Mouse (Mus musculus) ovary, adult 18-20 months (tissue): ENCODE data around the gene Ermn.

Source experiments
- DNase-seq: peaks from one replicate; pipeline ENCODE4 v3.0.0; 2022; ENCODE audit warnings: low spot score, mixed read lengths

Gene Ermn

DNA sequence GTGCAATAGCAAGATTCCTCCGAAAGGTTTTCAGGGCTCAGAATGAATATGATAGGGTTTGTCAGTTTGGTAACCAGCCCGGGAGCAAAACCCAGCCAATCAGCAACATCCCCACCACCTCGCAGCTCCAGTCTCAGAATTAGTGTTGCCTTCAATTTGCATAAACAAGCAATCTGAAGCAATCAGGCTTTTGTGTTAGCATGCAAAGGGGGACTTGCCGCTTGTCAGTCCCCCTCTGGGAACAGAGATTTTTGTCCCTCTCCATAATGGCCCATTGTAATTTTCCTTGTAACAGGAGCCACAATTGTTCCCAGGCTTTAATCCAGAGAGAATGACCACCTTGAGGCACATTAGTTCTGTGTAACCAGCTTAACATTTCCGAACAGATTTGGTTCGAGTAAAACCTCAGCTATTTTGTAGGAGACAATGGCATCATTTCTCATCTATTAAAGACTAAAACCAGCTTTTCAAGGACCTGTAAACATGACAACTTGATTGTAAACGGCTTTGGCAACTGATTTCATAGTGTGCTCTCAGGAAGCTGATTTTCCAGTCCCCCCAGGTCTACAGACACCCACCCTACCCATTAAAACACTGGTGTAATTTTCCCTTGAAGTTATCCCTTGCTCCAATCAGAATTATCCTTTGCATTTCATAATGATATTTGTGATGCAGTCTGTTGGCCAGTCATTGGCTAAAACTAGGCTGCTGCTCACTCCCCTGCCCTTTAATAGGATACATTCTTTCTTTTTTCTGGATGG, at the start of gene Ermn:
TSS of gene Ermn (minus strand) at position 44 of the 761 bp plus-strand sequence.
- no peak for DNase-seq

DNA sequence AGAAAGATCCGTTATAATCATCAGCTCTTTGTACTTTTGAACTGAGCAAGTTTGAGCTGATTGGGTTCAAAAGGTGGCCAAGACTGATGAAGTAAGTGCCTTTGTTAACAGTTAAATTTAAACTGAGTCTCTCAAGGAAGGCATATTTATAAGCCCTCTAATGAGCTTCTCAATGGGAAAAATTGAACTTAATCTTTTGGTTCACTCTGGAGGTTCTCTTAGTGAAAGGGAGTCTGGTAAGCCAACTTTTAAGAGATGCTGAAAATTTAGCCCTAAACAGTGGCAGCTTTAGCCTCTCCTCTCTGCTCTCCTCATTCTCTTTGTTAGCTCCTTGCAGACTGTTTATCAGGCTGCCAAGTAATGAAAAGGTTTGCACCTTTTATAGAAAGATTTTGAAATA, 42.2 kb upstream of the Ermn start:
- no peak for DNase-seq

DNA sequence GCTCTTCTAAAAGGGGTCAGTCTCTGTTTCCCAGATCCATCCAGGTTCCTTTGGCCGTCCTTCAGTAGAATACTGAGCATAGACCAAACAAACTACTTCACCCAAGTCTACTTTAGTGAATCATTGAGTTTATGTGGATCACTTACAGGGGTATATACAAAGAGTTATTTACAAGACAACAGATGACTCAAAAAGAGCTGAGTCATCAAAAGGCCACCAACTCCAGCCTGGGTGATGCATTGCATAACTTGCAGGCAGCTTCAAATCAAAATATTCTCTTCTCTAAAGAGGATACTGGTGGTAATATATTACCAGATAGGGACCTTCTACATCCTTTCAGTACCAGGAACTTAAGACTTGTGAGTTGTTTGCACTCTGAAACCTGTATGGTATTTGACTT, 33.8 kb upstream of the Ermn start:
- no peak for DNase-seq

DNA sequence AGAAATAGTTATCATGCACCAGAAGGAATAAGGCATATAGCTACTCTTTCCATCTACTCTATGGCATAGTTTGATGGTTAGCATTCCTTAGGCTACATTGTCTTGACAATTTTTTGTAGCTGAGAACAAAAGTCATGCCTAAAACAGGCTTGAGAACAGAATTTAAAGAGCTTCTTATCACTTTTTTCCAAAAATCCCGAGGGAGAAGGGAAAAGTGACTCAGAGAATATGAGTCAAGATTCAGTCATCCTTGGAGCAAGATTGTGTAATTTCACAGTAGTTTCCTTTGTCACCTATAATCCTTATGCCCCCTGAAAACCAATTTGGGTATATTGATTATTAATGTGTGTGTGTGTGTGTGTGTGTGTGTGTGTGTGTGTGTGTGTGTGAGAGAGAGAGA, 27.2 kb upstream of the Ermn start:
- no peak for DNase-seq

DNA sequence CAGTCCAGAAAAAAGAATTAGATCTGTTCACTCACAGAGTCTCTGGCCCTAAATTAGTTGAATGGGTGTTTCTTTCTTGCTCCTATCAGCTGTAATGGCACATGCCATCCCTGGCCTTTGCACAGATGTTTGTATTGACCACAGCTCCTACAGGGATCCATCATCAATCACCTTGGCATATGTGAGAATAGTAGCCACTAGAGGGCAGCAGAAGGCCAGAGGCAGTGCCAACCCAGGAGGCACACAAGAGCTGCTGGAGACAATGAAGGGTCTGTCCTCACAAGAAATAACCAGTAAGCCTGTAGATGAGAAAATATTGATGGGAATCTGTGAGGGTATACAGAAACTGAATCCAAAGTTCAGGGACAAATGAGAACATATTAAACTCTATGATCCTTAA, 2.7 kb upstream of the Ermn start:
- DNase-seq = no peak

DNA sequence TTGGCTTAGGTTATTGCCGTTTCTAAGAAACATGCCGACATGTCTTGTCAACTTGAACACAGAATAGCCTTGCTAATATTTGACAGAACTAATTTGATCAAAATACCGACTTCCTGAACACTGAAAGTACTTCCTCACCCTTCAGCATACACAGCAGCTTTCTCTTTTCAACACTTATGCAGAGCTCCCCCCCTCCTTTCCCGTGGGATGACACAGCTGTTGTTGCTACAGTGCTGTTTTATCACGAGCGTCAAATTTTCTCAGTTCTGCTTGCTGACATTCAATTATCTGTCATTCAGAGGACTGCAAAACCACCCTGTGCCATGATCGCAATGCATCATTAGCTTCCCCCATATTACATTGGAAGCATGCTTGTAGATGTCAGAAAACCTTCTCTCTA, 10.8 kb downstream of the Ermn start:
- DNase-seq = no peak

DNA sequence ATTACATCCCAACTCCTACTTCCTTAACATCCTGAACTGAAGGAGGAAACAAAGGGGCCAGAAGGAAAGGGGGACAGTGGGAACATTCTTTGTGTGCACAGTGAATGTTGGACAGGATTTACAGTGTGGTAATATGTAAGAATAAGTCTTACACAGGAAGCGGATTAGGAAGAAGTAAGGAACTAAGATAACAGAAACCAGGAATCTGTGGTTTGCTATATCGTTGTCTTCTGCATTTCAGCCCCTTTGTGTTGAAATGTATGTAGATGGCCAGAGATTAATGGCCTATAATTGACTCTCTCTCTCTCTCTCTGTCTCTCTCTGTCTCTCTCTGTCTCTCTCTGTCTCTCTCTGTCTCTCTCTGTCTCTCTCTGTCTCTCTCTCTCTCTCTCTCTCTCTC, 15.7 kb downstream of the Ermn start:
- no peak for DNase-seq

DNA sequence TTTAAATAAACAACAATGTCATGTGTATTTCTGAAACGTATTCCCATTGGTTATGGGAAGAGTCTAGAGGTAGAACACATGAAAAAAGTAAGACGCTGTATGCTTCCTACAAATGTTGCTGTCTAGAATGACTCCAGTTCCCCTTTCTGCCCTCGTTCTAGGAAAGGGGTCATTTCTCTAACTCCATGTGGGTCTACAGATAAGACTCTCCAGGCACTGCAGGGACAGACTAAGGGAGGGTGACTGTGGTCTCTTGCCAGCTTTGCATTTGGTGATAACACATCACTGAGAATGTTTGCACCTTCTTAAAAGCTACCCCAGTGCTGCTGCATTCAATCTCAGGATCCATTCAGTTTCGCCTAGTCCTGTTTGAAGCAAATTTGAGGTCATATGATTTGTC, 17.0 kb downstream of the Ermn start:
- DNase-seq = no peak

DNA sequence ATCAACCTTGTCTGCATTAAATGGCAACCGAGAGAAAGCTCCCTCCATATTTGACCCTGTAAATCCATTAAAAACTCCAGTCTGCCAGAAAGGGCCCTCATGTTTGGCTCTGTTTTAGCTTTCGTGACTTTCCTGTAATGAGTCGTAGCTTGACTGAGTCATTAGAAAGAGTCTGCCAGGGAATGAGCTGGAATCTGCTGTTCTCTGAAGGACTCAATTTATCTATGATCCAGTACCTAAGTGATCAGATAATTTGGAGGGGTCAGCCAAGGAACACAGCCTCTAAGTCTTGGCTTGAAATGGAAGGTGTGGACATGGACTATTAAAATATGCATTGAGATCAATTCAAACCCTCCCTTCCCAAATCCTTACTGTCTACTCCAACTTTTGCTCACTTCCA, 21.2 kb downstream of the Ermn start:
- DNase-seq = no peak

DNA sequence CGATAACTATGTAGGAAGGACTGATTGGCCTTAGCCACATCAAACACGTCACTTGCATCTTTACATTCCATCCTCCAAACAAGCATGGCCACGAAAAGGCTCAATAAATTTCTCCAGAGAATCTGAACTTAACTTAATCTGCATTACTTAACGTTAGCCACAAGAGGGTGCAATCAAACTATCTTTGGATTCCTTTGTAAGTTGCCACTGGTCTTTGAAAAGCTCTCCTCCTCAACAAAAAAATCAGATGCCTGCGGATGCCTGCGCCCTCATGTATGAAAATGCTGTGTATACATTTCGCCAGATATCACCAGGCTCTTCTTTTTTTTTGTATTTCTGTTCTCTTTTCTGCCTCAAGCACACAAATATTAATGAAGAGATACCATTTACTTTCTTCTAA, 23.3 kb downstream of the Ermn start:
- no peak for DNase-seq

DNA sequence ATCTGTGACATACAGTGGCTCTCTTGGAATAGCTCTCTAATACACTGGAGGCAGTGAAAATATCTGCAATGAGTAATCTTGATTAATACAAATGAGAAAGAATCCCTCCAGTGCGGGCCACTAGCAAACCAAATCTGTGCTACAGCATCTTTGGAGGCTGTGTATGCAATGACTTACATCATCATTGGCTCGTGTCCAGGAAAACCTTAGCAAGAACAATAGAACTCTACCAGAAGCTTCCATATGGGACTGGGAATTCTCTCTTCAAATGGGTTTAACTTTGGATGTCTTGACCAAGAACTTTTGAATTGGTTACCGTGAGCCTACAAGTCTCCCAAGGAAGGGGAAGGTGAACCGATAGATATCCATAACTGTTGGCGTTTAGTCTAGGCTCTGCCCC, 25.9 kb downstream of the Ermn start:
- no peak for DNase-seq

DNA sequence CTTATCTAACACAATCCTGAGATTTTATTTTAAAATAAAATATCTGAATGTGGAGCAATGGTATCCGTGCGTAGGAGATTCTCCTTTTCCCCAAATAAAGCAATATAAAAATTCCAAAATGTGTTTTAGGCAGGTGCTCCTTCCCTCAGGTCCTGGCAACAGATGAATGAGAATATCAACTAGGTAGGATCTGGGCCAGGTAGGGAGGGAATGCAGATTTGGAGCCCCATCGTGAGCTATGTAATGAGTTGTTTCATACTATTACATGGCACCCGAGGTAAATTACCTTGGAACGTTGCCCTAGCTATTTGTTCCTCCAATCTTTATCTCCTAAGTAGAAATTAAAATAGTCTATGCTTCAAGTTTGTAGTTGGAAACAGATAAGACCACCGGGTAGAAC, 29.1 kb downstream of the Ermn start:
- DNase-seq = no peak

DNA sequence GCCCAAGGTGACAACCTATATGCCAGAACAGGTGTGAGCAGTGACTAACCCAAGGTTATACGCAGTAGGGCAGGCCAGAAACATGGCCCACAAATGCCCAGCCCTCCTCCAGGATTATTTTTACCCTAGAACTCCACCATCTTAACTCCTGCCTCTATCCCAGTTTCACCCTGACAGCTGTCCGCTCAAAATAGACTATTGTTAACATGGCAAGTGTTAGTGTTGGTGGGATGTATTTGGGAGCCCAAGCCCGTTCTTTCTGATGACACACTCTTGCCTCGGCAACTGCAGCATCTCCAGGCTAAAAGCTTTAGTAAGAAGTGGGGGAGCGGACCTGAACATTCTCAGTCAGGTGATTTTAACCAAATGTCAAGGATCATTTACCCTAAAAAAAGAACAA, 45.6 kb downstream of the Ermn start:
- DNase-seq = no peak

DNA sequence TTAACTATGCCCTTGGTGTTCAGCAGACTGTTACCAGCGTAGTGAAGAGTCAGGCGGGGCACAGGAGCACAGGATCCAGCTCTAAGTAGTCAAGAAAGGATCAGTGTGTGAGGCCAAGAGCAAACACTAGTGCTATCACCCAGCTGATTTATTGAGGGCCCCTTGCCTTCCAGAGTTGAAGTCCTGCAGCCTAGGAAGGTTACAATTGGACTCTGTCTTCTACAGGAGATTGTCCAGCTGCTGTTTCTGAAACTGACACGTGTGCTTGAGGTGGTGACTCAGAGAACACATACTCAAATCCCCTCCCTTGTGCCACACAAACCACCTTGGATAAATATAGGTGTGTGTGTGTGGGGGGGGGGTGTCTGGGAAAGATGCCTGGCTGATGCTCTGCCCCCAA, 51.2 kb downstream of the Ermn start:
- DNase-seq = no peak

DNA sequence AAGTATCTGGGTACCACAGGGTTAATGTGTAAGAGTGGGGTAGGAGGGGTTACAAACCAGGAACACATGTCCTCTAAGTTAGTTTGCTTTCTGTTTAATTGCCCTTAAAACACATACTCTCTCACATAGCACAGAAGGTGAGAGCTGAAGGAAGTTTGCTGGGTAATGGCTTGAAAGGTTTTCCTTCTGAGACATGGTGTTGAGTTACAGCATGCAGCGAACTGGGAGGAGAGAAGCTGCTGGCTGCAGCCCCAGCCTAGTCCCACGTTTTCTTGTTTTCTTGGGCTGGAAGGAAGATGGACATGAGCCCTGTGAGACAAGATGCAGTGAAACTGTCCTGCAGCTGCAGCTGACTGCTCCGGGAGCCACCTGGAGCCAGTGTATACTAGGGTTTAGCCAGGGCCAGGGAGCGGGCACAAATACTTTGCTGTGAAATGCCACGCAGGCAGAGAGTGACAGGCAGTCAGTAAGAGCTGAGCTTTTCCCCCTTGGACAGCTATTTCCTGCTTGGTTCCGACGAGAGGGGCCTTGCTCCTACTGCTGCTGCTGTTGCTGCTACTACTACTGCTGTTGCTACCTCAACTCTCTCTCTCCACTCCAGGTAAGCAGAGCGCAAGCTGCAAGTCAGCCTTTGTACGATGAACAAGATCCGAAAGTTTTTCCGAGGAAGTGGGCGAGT, 54.8 kb downstream of the Ermn start, which contains the start of gene Galnt5:
TSS of gene Galnt5 (plus strand) at position 133 of the 679 bp plus-strand sequence.
- no peak for DNase-seq
